Mouse (Mus musculus) liver, embryonic 16.5 days (tissue): ENCODE data around the gene Thoc6. TPM values are rescaled to one million over a fixed set of nuclear protein-coding genes. Genes with fewer than 3 reads are reported as not detected.

Experiments used
- ATAC-seq: fragments of 200-750 bp; cut with Nextera tagmentation; 2 replicates; pipeline ENCODE4 v1.8.0; 2017; ENCODE audit warnings: low read depth, mild to moderate bottlenecking, moderate number of reproducible peaks, moderate library complexity
- H3K27ac ChIP-seq: fragments of 300-500 bp; sonication (generic); 2 replicates; pipeline ENCODE4 v1.5.1; 2014; ENCODE audit warnings: mild to moderate bottlenecking, low read length
- H3K27me3 ChIP-seq: fragments of 300-500 bp; sonication (generic); 2 replicates; pipeline ENCODE4 v1.6.1; 2014; ENCODE audit warnings: low read depth, low read length, mixed read lengths; ENCODE audit not compliant: control insufficient read depth, insufficient read depth
- H3K36me3 ChIP-seq: fragments of 300-500 bp; sonication (generic); 2 replicates; pipeline ENCODE4 v1.6.1; 2014; ENCODE audit warnings: mild to moderate bottlenecking; ENCODE audit not compliant: control insufficient read depth, insufficient read depth
- H3K4me1 ChIP-seq: fragments of 300-500 bp; sonication (generic); 2 replicates; pipeline ENCODE4 v1.6.1; 2014; ENCODE audit warnings: low read depth, low read length, mixed read lengths; ENCODE audit not compliant: control insufficient read depth
- H3K4me2 ChIP-seq: fragments of 300-500 bp; sonication (generic); 2 replicates; pipeline ENCODE4 v1.6.1; 2014; ENCODE audit warnings: low read depth, low read length, mixed read lengths
- H3K4me3 ChIP-seq: fragments of 300-500 bp; sonication (generic); 2 replicates; pipeline ENCODE4 v1.5.1; 2014; ENCODE audit warnings: low read depth, mild to moderate bottlenecking, low read length
- H3K9ac ChIP-seq: fragments of 300-500 bp; sonication (generic); 2 replicates; pipeline ENCODE4 v1.6.1; 2014; ENCODE audit warnings: low read depth, low read length
- H3K9me3 ChIP-seq: fragments of 300-500 bp; sonication (generic); replicated peaks from 2 replicates; pipeline ENCODE4 v1.6.1; 2016; ENCODE audit warnings: low read length; ENCODE audit not compliant: control insufficient read depth
- WGBS: fragments of 180-500 bp; shearing (Covaris S2); extraction: QIAGEN DNeasy Blood & Tissue Kit; methylation state at CpG from one replicate; pipeline ENCODE4 v1.1.7; 2014; ENCODE audit not compliant: insufficient replicate concordance; 5-methylcytosine and 5-hydroxymethylcytosine counted together
- polyA plus RNA-seq: library from polyadenylated mRNA; unstranded; fragments of >200 nt; fragmentation: Nextera tagmentation; extraction: Ambion mirVana; gene quantifications from 2 replicates; pipeline ENCODE4 v1.2.1, GENCODE M21; 2015

Gene Thoc6
- polyA plus RNA-seq, 1 experiment from 2014 or later = 19.1 TPM

DNA sequence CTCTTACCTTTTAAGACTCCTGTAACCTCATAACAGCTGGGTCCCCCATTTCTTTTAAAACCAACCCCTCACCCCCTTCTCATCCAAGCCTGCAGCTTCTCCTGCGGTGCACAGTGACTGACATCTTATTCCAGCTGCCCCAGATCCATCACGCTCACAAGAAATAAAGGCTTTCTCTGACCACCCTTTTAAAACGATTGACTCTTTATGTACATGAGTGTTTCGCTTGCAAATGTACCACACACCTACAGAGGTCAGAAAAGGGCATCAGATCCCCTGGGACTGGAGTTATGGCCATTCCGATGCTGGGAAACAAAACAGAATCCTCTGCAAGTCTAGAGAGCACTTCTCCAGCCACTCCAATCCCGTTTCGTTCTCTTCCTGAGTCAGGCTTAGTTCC, 45.9 kb downstream of the Thoc6 start:
- no peak overlapping the region for H3K4me2 ChIP-seq
- H3K4me1 ChIP-seq = no peaks in the 10 kb centered on the region
- H3K4me3 ChIP-seq = no peak overlapping the region
- WGBS = 42% methylated on average over 7 of the region's 7 CpGs
- H3K27ac ChIP-seq = no peak overlapping the region
- no peak for ATAC-seq
- H3K27me3 ChIP-seq = 0 out of 2 replicates have a peak, but pooled peaks cover 3% of the 10 kb centered on the region
- H3K9me3 ChIP-seq = no peaks in the 10 kb centered on the region
- H3K9ac ChIP-seq = no peak overlapping the region
- H3K36me3 ChIP-seq = no peaks in the 10 kb centered on the region

DNA sequence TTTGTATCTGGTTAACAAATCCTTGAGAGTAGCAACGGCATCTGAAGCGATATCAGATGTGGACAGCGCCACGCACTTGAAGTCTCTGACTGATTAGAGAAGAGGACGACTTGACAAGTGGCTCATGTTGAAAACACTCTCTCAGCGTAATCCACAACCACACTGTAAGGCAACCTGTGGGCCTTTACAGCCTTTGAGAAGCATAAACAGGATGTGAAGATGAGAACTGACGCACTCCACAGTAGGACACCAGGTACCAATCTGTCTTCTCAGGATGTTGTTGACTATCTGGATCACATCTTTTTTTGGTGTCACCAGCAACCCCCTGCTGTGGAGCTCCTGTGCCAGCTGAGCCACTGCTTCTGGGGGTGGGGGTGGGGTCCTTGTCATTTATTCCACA, 53.3 kb downstream of the Thoc6 start:
- Histone ChIP-seq H3K4me2 (no peak overlapping the region), H3K27me3 (peaks cover 7% of the 10 kb centered on the region), H3K4me1 (no peaks in the 10 kb centered on the region), H3K4me3 (no peak overlapping the region), H3K9me3 (no peaks in the 10 kb centered on the region), H3K27ac (no peak overlapping the region), H3K36me3 (no peaks in the 10 kb centered on the region), H3K9ac (no peak overlapping the region)
- no peak for ATAC-seq
- WGBS = 45% methylated on average over 7 of the region's 7 CpGs

Other genes starting within 250 kb of the Thoc6 start
- gene Vmn2r117, start 194.2 kb downstream of the Thoc6 start, polyA plus RNA-seq = not detected in 2 replicates
- 4.8 and 5.3 TPM in 2 replicates for gene Zfp213, start 109.6 kb downstream of the Thoc6 start, polyA plus RNA-seq
- gene Zfp13, start 74.4 kb downstream of the Thoc6 start, polyA plus RNA-seq = 1.3 and 1.6 TPM in 2 replicates
- not detected in 2 replicates for gene Zscan10, start 73.0 kb downstream of the Thoc6 start, polyA plus RNA-seq
- 0.42 and 0.50 TPM in 2 replicates for gene Mmp25, start 28.6 kb downstream of the Thoc6 start, polyA plus RNA-seq
- gene Bicdl2, start 13.4 kb downstream of the Thoc6 start, polyA plus RNA-seq = 0.12 TPM in 1 of 2 replicates, not detected in the other
- 18.9 and 23.2 TPM in 2 replicates for gene Hcfc1r1, start 286 bp downstream of the Thoc6 start, polyA plus RNA-seq
- 7.0 and 8.6 TPM in 2 replicates for gene Tnfrsf12a, start 3.6 kb upstream of the Thoc6 start, polyA plus RNA-seq
- gene Cldn6, start 5.4 kb upstream of the Thoc6 start, polyA plus RNA-seq = 1.2 and 1.4 TPM in 2 replicates
- 0.18 TPM in 1 of 2 replicates, not detected in the other for gene Cldn9, start 10.1 kb upstream of the Thoc6 start, polyA plus RNA-seq
- gene 1520401A03Rik, start 48.9 kb upstream of the Thoc6 start, polyA plus RNA-seq = 0.04 and 0.14 TPM in 2 replicates
- 24.9 and 26.0 TPM in 2 replicates for gene Pkmyt1, start 52.5 kb upstream of the Thoc6 start, polyA plus RNA-seq
- 7.5 and 7.6 TPM in 2 replicates for gene Paqr4, start 67.0 kb upstream of the Thoc6 start, polyA plus RNA-seq
- gene Kremen2, start 72.0 kb upstream of the Thoc6 start, polyA plus RNA-seq = not detected in 2 replicates
- 8.6 and 10.6 TPM in 2 replicates for gene Flywch1, start 97.7 kb upstream of the Thoc6 start, polyA plus RNA-seq
- 0.64 and 0.86 TPM in 2 replicates for gene Flywch2, start 112.2 kb upstream of the Thoc6 start, polyA plus RNA-seq
- 150 and 172 TPM in 2 replicates for gene Srrm2, start 116.7 kb upstream of the Thoc6 start, polyA plus RNA-seq
- 426 and 436 TPM in 2 replicates for gene Elob, start 155.3 kb upstream of the Thoc6 start, polyA plus RNA-seq
- gene Prss33, start 162.2 kb upstream of the Thoc6 start, polyA plus RNA-seq = not detected in 2 replicates
- not detected in 2 replicates for gene Prss32, start 170.0 kb upstream of the Thoc6 start, polyA plus RNA-seq
- 0.06 TPM in 1 of 2 replicates, not detected in the other for gene Prss41, start 170.3 kb upstream of the Thoc6 start, polyA plus RNA-seq
- not detected in 2 replicates for gene Prss21, start 194.2 kb upstream of the Thoc6 start, polyA plus RNA-seq
- not detected in 2 replicates for gene Dcpp1, start 207.0 kb upstream of the Thoc6 start, polyA plus RNA-seq
- gene Dcpp2, start 207.0 kb upstream of the Thoc6 start, polyA plus RNA-seq = not detected in 2 replicates
- gene Dcpp3, start 243.6 kb upstream of the Thoc6 start, polyA plus RNA-seq = not detected in 2 replicates